Mouse (Mus musculus) splenic B cell, adult 2 months (primary cell): ENCODE measurements at regions not wholly inside any gene's neighbourhood (a gene's known extent, or its start where the extent isn't known, plus 50 kb on each side); places are given as distances from the start of the nearest gene placed in this dataset.

Source experiments
- DNase-seq: peaks from one replicate; pipeline ENCODE4 v3.0.0-alpha.2; 2011; ENCODE audit warnings: low read depth, low spot score
- H3K27me3 ChIP-seq: 2 replicates; pipeline ENCODE4 v1.6.1; 2012; ENCODE audit warnings: mild to moderate bottlenecking, low read length, moderate library complexity, mixed read lengths; ENCODE audit not compliant: control insufficient read depth, poor library complexity, insufficient read depth, severe bottlenecking
- H3K36me3 ChIP-seq: 2 replicates; pipeline ENCODE4 v1.6.1; 2012; ENCODE audit warnings: mild to moderate bottlenecking, low read length, moderate library complexity, mixed read lengths; ENCODE audit not compliant: control insufficient read depth, poor library complexity, insufficient read depth, severe bottlenecking

- Histone ChIP-seq H3K27me3 (no peaks in the 10 kb centered on the region), H3K36me3 (no peaks in the 10 kb centered on the region)
- DNase-seq: no peak
These were observed 167.3 kb upstream of the Slc35b3 start for GRCm38 (mm10) chr13:39127942-39128341.

GRCm38 (mm10) chr13:39092058-39092457 is 131.4 kb upstream of the Slc35b3 start:
- Histone ChIP-seq H3K36me3 (no peaks in the 10 kb centered on the region), H3K27me3 (no peaks in the 10 kb centered on the region)
- DNase-seq: no peak

GRCm38 (mm10) chr13:39084544-39084943 is 123.9 kb upstream of the Slc35b3 start:
- H3K36me3 ChIP-seq: no peaks in the 10 kb centered on the region
- no peaks in the 10 kb centered on the region for H3K27me3 ChIP-seq
- DNase-seq: no peak

GRCm38 (mm10) chr13:39074211-39074610 is 113.5 kb upstream of the Slc35b3 start:
- Histone ChIP-seq H3K36me3 (no peaks in the 10 kb centered on the region), H3K27me3 (no peaks in the 10 kb centered on the region)
- DNase-seq: no peak

GRCm38 (mm10) chr13:39032263-39032662 is 71.6 kb upstream of the Slc35b3 start:
- Histone ChIP-seq H3K27me3 (no peaks in the 10 kb centered on the region), H3K36me3 (no peaks in the 10 kb centered on the region)
- DNase-seq: no peak

GRCm38 (mm10) chr13:39020168-39020567 is 59.5 kb upstream of the Slc35b3 start:
- DNase-seq: no peak
- Histone ChIP-seq H3K27me3 (no peaks in the 10 kb centered on the region), H3K36me3 (no peaks in the 10 kb centered on the region)

- peak; percentile 49 for DNase-seq
- Histone ChIP-seq H3K27me3 (no peaks in the 10 kb centered on the region), H3K36me3 (no peaks in the 10 kb centered on the region)
These were observed 51.0 kb upstream of the Slc35b3 start for GRCm38 (mm10) chr13:39011696-39012095.
